Mouse (Mus musculus): Measurements from ENCODE around the gene Abhd2. TPM values are rescaled to one million over a fixed set of nuclear protein-coding genes. Genes with fewer than 3 reads are reported as not detected.

Gene Abhd2
- polyA plus RNA-seq, 1 experiment from 2014 or later, result 18.2 TPM

DNA sequence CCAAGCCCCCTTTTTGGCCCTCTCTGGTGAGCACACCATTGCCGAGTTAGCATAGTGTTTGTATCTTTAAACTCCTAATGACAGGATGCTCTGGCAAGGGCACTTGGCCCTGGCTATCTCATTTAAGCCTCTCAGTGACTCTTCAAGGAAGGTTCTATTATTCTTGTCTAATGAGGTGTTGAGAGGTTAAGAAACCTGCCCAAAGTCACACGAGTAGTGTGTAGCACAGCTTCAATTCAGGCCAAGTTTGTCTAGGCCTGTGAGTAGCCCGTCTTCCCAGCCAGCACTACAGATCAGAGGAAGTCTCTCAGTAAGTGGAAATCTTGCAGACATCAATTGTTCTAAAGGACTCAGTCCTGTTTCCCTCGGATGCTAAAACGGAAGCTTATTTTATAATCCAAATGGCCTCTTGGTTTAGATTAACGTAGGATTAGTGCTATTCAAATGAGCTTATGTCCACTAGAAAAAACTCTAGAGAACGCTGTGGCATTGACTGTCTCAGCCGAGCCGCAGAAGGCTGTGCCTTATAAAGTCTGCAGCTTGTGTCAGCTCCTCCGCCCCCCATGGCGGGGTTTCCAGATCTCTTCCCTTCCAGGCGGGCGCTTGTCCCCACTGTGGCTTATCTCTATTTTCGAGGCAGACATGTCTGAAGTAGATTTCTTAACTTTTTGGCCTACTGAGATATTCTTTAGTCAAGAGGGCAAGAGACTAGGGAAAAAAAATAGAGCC lies 11.3 kb downstream of the Abhd2 start:
- Histone ChIP-seq H3K27ac (peak overlapping the region; percentile 43; the same call in 1 of the 2 replicates), H3K4me1 (peaks cover 33% of the 10 kb centered on the region), H3K9me3 (no peaks in the 10 kb centered on the region), H3K4me2 (no peak overlapping the region), H3K4me3 (no peak overlapping the region), H3K36me3 (replicated peaks) (no peaks in the 10 kb centered on the region), H3K9ac (no peak overlapping the region), H3K27me3 (replicated peaks) (no peaks in the 10 kb centered on the region)
- WGBS, result 32% methylated on average over 14 of the region's 14 CpGs
- no peak for ATAC-seq (replicated peaks)

DNA sequence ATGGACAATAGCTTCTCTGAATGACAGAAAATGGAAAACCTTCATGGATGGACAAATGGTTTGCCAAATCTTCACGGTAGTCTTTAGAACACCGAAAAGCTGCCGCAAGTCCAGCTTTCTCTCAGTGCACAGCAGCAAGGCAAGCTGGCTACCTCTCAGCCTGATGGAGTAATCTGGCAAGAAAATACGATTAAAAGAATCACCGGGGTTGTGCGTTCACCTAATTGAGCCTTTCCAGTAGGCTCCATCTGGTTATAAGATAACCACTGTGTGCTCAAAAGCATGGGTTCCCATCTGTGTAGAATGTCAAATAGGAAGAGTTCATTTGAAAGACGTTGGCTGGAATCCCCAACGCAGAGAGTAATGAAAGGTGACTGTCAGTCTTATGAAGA lies 11.9 kb downstream of the Abhd2 start:
- H3K4me1 ChIP-seq, result peaks cover 29% of the 10 kb centered on the region
- no peak for ATAC-seq (replicated peaks)
- H3K4me3 ChIP-seq, result no peak overlapping the region
- 71% methylated on average over 8 of the region's 8 CpGs for WGBS
- no peak overlapping the region for H3K9ac ChIP-seq
- H3K27me3 ChIP-seq (replicated peaks), result no peaks in the 10 kb centered on the region
- H3K9me3 ChIP-seq, result no peaks in the 10 kb centered on the region
- H3K4me2 ChIP-seq, result no peak overlapping the region
- no peaks in the 10 kb centered on the region for H3K36me3 ChIP-seq (replicated peaks)
- H3K27ac ChIP-seq, result peak overlapping the region; percentile 43; the same call in 1 of the 2 replicates

DNA sequence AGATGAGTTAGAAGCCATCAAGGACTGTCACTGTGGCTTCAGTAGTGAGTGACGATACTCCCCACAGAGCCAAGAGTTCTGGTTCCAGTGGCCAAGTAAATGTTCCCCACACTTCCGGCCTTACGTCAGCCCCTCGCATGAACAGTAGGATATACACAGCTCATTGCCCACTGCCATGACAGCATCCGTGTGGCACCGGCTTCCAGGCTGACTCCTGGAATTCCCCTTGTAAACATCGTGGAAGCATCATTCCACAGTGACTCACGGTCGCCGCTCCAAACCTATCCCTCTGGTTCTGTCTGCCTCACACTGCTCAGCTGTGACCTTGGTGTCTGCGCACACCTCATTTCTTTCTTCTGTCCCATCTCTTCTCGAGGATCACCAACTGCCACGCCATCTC lies 12.4 kb downstream of the Abhd2 start:
- H3K4me3 ChIP-seq, result no peak overlapping the region
- WGBS, result 91% methylated on average over 13 of the region's 13 CpGs
- no peaks in the 10 kb centered on the region for H3K27me3 ChIP-seq (replicated peaks)
- peaks cover 29% of the 10 kb centered on the region for H3K4me1 ChIP-seq
- H3K27ac ChIP-seq, result no peak overlapping the region
- H3K9me3 ChIP-seq, result no peaks in the 10 kb centered on the region
- no peaks in the 10 kb centered on the region for H3K36me3 ChIP-seq (replicated peaks)
- no peak for ATAC-seq (replicated peaks)
- no peak overlapping the region for H3K9ac ChIP-seq
- H3K4me2 ChIP-seq, result no peak overlapping the region

- WGBS, result 91% methylated on average over 6 of the region's 6 CpGs
- Histone ChIP-seq H3K9ac (no peak overlapping the region), H3K4me1 (peaks cover 33% of the 10 kb centered on the region), H3K27ac (no peak overlapping the region), H3K4me2 (no peak overlapping the region), H3K4me3 (no peak overlapping the region), H3K36me3 (replicated peaks) (no peaks in the 10 kb centered on the region), H3K27me3 (replicated peaks) (no peaks in the 10 kb centered on the region), H3K9me3 (no peaks in the 10 kb centered on the region)
- no peak for ATAC-seq (replicated peaks)
These were observed 14.2 kb downstream of the Abhd2 start for GRCm38 (mm10) chr7:79287226-79287625.

DNA sequence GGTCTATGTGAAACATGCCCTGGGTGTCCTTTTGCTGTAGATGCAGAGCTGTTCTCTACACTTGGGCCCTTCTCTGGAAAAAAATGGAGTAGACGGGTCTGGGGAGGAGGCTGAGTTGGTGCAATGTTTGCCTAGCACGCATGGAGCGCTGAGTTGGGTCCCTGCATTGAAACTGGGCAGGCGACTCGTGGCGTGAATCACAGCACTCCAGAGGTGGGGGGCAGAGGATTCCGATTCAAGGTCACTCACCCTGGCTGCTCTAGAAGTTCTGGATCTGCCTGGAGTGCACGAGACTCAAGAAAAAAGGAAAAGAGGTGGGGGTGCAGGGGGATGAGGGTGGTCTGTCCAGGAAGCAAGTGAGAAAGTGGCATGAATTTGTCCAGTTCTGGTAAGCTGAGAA lies 14.9 kb downstream of the Abhd2 start:
- no peaks in the 10 kb centered on the region for H3K27me3 ChIP-seq (replicated peaks)
- H3K9ac ChIP-seq, result no peak overlapping the region
- ATAC-seq (replicated peaks), result no peak
- no peaks in the 10 kb centered on the region for H3K9me3 ChIP-seq
- 94% methylated on average over 8 of the region's 8 CpGs for WGBS
- peaks cover 36% of the 10 kb centered on the region for H3K4me1 ChIP-seq
- no peak overlapping the region for H3K27ac ChIP-seq
- H3K36me3 ChIP-seq (replicated peaks), result no peaks in the 10 kb centered on the region
- no peak overlapping the region for H3K4me3 ChIP-seq
- no peak overlapping the region for H3K4me2 ChIP-seq

DNA sequence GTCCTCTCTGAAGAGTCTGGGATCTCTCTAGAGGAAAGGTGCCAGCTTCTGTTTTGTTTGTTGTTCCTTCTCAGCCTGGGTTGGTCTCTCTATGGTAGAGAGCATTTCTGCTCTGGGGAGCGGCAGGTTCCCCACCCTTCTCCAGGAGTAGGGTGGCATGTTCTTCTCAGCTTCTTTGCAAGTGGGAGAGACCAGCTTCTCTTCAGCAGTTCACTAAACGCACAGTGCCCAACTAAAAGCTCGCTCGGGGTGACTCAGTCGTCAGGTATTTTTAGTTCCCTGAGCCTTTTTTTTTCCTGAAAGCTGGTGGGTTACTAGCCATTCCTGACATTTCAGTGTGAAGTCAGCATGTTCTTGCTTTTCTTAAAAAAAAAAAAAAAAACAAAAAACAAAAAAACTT lies 15.4 kb downstream of the Abhd2 start:
- Histone ChIP-seq H3K9ac (no peak overlapping the region), H3K4me2 (no peak overlapping the region), H3K27ac (no peak overlapping the region), H3K4me1 (peaks cover 31% of the 10 kb centered on the region), H3K4me3 (no peak overlapping the region), H3K9me3 (no peaks in the 10 kb centered on the region), H3K36me3 (replicated peaks) (no peaks in the 10 kb centered on the region), H3K27me3 (replicated peaks) (no peaks in the 10 kb centered on the region)
- ATAC-seq (replicated peaks), result no peak
- WGBS, result 95% methylated on average over 5 of the region's 5 CpGs

DNA sequence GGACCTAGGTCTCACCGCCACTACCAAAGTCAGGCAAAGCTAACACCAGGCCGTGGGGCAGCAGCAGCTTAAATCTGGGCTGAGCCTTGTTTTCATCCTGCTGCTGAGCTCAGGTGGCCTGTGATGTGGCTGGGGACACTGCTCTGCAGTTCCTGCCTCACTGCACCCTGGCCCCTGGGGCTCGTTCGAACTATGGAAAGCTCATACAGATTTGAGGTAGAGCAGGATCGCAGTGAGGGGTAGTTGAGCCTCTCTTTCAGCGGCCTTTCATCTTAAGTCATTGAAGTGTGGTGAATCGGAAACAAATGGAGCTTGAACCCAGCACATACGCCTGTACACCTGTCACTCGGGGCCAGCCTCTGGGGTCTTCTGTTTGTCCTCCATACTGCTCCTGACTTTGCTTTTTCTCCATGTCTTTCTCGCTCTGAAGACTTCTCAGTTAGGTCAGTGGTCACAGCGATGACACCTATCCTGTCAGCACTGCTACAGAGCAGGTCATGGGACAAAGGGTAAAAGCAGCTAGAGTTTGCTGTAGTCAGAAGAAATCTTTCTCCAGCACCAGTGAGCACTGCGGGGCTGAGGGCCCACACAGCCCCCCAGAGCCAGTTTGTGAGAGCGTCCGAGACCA lies 20.7 kb downstream of the Abhd2 start:
- Histone ChIP-seq H3K4me1 (peaks cover 34% of the 10 kb centered on the region), H3K9ac (no peak overlapping the region), H3K36me3 (replicated peaks) (peaks cover 10% of the 10 kb centered on the region), H3K27ac (no peak overlapping the region; the same call in 1 of the 2 replicates), H3K4me2 (no peak overlapping the region), H3K4me3 (no peak overlapping the region), H3K9me3 (no peaks in the 10 kb centered on the region), H3K27me3 (replicated peaks) (no peaks in the 10 kb centered on the region)
- ATAC-seq (replicated peaks), result 0 out of 2 replicates have a peak, but pooled peaks have one; percentile 21
- WGBS, result 39% methylated on average over 14 of the region's 14 CpGs

DNA sequence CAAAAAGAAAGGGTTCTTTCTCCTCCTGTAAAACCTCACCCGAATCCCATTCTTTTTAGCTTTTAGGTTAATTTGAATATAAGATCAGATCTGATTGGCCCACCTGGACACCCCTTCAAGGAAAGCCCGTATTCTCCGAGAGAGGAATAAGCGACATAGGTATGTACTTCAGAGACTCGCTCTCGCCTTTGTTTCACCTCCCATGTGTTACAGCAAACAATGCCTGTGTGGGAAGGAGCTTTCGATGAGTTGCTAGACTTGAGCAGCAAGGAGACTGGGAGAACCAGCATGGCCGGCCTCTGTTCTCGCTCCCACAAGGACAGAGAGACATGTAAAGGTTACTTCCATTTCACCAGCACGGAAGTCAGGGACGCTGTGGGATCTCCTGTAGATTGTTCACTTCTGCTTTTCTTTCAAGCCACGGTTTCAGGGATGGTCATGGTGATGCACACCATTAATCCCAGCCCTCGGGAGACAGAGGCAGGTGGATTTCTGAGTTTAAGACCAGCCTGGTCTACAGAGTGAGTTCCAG lies 21.5 kb downstream of the Abhd2 start:
- no peak overlapping the region for H3K4me3 ChIP-seq
- no peaks in the 10 kb centered on the region for H3K9me3 ChIP-seq
- H3K4me2 ChIP-seq, result no peak overlapping the region
- 82% methylated on average over 13 of the region's 13 CpGs for WGBS
- peaks cover 34% of the 10 kb centered on the region for H3K4me1 ChIP-seq
- ATAC-seq (replicated peaks), result no peak
- no peak overlapping the region for H3K27ac ChIP-seq
- H3K27me3 ChIP-seq (replicated peaks), result no peaks in the 10 kb centered on the region
- peaks cover 10% of the 10 kb centered on the region for H3K36me3 ChIP-seq (replicated peaks)
- no peak overlapping the region for H3K9ac ChIP-seq

GRCm38 (mm10) chr7:79295196-79295826 lies 22.3 kb downstream of the Abhd2 start:
- Histone ChIP-seq H3K27ac (no peak overlapping the region), H3K4me2 (no peak overlapping the region), H3K27me3 (replicated peaks) (no peaks in the 10 kb centered on the region), H3K36me3 (replicated peaks) (peaks cover 10% of the 10 kb centered on the region), H3K4me3 (no peak overlapping the region), H3K9me3 (no peaks in the 10 kb centered on the region), H3K9ac (no peak overlapping the region), H3K4me1 (peaks cover 36% of the 10 kb centered on the region)
- no peak for ATAC-seq (replicated peaks)
- 59% methylated on average over 13 of the region's 13 CpGs for WGBS

GRCm38 (mm10) chr7:79298681-79299080 lies 25.7 kb downstream of the Abhd2 start:
- Histone ChIP-seq H3K4me1 (peaks cover 40% of the 10 kb centered on the region), H3K27me3 (replicated peaks) (no peaks in the 10 kb centered on the region), H3K4me2 (no peak overlapping the region), H3K9ac (no peak overlapping the region), H3K4me3 (no peak overlapping the region), H3K27ac (no peak overlapping the region), H3K9me3 (no peaks in the 10 kb centered on the region), H3K36me3 (replicated peaks) (peaks cover 10% of the 10 kb centered on the region)
- 36% methylated on average over 1 of the region's 1 CpGs for WGBS
- no peak for ATAC-seq (replicated peaks)

DNA sequence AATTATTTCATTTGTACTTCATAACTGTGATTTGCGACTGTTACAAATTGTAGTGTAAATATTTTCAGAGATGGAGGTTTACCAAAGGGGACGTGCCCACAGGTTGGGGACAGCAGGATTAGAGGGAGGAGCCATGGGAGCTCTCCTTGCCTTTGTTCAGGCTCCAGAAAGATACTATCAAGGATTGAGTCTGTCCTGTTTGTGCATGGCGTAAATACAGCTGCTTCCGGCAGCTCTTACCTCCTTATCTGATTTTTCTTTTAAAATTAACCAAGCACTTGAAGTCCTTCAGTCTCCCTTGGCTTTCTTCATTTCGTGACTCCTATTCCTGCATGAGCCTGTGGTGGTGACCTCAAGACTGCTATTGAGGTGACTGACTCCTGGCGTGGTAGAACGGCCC lies 26.5 kb downstream of the Abhd2 start:
- Histone ChIP-seq H3K9me3 (no peaks in the 10 kb centered on the region), H3K9ac (no peak overlapping the region), H3K36me3 (replicated peaks) (peaks cover 10% of the 10 kb centered on the region), H3K27ac (peak overlapping the region; percentile 49), H3K4me1 (peaks cover 31% of the 10 kb centered on the region), H3K4me2 (no peak overlapping the region), H3K27me3 (replicated peaks) (no peaks in the 10 kb centered on the region), H3K4me3 (no peak overlapping the region)
- no peak for ATAC-seq (replicated peaks)
- WGBS, result 89% methylated on average over 7 of the region's 7 CpGs

DNA sequence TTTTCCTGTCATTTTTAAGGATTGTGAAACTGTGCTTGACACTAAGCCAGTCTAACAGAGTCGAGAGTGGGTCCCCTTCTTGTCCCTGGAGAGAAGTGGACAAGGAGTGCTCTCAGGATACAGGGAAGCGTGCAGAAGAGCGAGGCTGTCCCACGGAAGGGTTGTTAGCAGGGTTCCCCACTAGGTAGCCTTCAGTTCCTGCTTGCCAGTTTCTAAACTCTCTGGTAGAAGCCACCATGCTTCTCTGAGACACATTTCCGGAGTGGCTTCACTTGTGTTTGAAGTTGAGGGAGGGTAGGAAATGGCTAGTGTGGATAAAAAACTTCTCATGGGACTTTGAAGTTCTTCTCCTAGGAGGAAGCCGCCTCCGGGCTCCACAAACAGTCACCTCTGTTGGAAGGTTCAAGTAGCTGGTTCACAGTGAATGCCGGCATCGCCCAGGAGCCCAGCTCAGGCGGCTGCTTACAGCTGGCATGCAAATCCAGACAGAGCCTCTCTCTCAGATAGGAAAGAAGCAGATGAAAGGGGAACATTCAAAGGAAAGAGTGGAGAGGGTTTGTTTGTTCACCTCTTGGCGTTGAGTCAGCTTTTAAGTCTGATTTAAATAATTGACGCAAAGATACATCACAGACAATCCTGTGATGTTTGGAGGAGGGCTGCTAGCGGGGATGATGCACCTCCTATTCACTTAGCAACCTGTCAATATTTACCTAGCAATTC lies 27.6 kb downstream of the Abhd2 start:
- Histone ChIP-seq H3K27me3 (replicated peaks) (no peaks in the 10 kb centered on the region), H3K9me3 (no peaks in the 10 kb centered on the region), H3K27ac (peak overlapping the region; percentile 73), H3K4me2 (no peak overlapping the region), H3K9ac (no peak overlapping the region), H3K4me1 (peaks cover 23% of the 10 kb centered on the region), H3K36me3 (replicated peaks) (peaks cover 10% of the 10 kb centered on the region), H3K4me3 (no peak overlapping the region)
- WGBS, result 50% methylated on average over 13 of the region's 13 CpGs
- ATAC-seq (replicated peaks), result peak; percentile 62

All from midbrain, embryonic 15.5 days (tissue).